Mouse (Mus musculus): ENCODE data around the gene Impdh2.

DNA sequence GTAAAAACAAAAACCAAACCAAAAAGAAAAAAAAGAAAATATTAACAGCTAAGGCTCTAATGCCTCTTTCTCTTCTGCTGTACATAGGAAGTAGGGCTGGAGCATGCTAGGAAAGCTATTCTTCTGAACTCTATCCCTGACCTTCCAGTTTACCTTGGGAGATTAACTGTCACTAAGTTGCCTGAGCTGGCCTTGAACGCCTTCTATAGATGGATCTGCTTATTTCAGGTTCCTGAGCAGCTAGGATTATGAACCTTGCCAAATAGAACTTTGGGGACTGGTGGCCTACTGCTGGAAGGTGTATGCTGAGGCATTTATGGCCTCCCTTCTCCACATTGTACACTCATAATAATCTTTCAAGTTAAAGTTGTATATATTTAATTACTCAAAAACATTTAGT lies 29.1 kb upstream of the Impdh2 start:
- TF ChIP-seq CTCF (IDR thresholded peaks at IDR 0.05; ENCODE audit: borderline replicate concordance, insufficient read depth, low read depth, low read length) (no peak), POLR2A (IDR thresholded peaks at IDR 0.05; ENCODE audit: borderline replicate concordance, insufficient read depth, low read length) (no peak)
